In genomic region chr11:96629775-96630174, GRCm38 (mm10) we compare ENCODE assay signal across 9 mouse cellular contexts.
A peak's percentile ranks its signal among the peaks of the same experiment; 100 is the strongest.
DNase-seq lines count a peak whose midpoint lies in the region; ATAC-seq lines count a peak whose summit lies in the region.
"Had no signal": no experiment of that assay in that cellular context is flagged by ENCODE, and none has a peak within 500 bp of the region (broad histone marks: within the 10 kb centered on the region; RNA-seq: fewer than 3 reads in every experiment).

No protein-coding gene starts in this region.

- no peak overlapping the region for H3K4me2 ChIP-seq in kidney, embryonic 14.5 days (replicated peaks; ENCODE audit: low read depth, low read length)

- peak; percentile 46 to 52 for DNase-seq in kidney, postnatal 4 days
- peak; percentile 74 for DNase-seq in WW6 (ENCODE audit: low read depth, low spot score)
- peak; percentile 73 for DNase-seq in embryo, embryonic 10.5 days (ENCODE audit: low spot score)
- DNase-seq in layer of hippocampus, postnatal 10 days (ENCODE audit: low spot score in 2 of 2), result peak; percentile 40 to 51
- DNase-seq in gastrocnemius, postnatal 4 days (ENCODE audit: low spot score in 2 of 2), result no peak
- DNase-seq in B cell, adult 2 months, result no peak
- DNase-seq in ovary, postnatal 14 days (ENCODE audit: low spot score), result no peak
- DNase-seq: thymus, postnatal 25 days had no signal

- 49% methylated on average over 9 of the region's 9 CpGs for WGBS in kidney, embryonic 14.5 days

- H3K9me3 ChIP-seq in kidney, embryonic 14.5 days (ENCODE audit: control insufficient read depth, low read length), result no peaks in the 10 kb centered on the region

- no peak overlapping the region for H3K27ac ChIP-seq in kidney, embryonic 14.5 days (ENCODE audit: low read depth, low read length)

- H3K36me3 ChIP-seq in kidney, embryonic 14.5 days (ENCODE audit: control insufficient read depth, insufficient read depth, low read length), result no peaks in the 10 kb centered on the region

- no peak overlapping the region for H3K9ac ChIP-seq in kidney, embryonic 14.5 days (ENCODE audit: low read depth, low read length)

- peaks cover 6% of the 10 kb centered on the region; the same call in 1 of the 2 replicates for H3K4me1 ChIP-seq in kidney, embryonic 14.5 days (ENCODE audit: control insufficient read depth, insufficient read depth, low read length)

- no peaks in the 10 kb centered on the region for H3K27me3 ChIP-seq in kidney, embryonic 14.5 days (ENCODE audit: control insufficient read depth, insufficient read depth, low read length)

- H3K4me3 ChIP-seq in kidney, embryonic 14.5 days (ENCODE audit: low read length), result no peak overlapping the region

- no peak for ATAC-seq in kidney, embryonic 14.5 days (ENCODE audit: low FRiP score, low TSS enrichment)

Comparison
In these comparisons a context has a peak if more than half of its experiments do, and no peak if none do; other contexts are left out.
1. DNase-seq: peak in kidney, postnatal 4 days (2 of 2), WW6 (single experiment), embryo, embryonic 10.5 days (single experiment) and layer of hippocampus, postnatal 10 days (2 of 2); none in gastrocnemius, postnatal 4 days (0 of 2), B cell, adult 2 months (0 of 2) and ovary, postnatal 14 days (single experiment).